Mouse (Mus musculus) midbrain, postnatal 0 days (tissue): ENCODE results near the gene Cybc1. TPM values are rescaled to one million over a fixed set of nuclear protein-coding genes. Genes with fewer than 3 reads are reported as not detected.

Experiments used
- ATAC-seq: fragments of 200-750 bp; cut with Nextera tagmentation; 2 replicates; pipeline ENCODE4 v1.8.0; 2017; ENCODE audit warnings: moderate number of reproducible peaks, mild to moderate bottlenecking, moderate TSS enrichment, moderate library complexity; ENCODE audit not compliant: low FRiP score
- DNase-seq: peaks from one replicate; pipeline ENCODE4 v3.0.0-alpha.2; 2015; ENCODE audit warnings: low spot score
- H3K27ac ChIP-seq: fragments of 300-500 bp; sonication (generic); 2 replicates; pipeline ENCODE4 v1.5.1; 2014; ENCODE audit warnings: low read depth, mild to moderate bottlenecking, low read length, mixed read lengths
- H3K27me3 ChIP-seq: fragments of 300-500 bp; sonication (generic); 2 replicates; pipeline ENCODE4 v1.6.1; 2014; ENCODE audit warnings: low read length, control low read depth, mixed read lengths; ENCODE audit not compliant: insufficient read depth
- H3K36me3 ChIP-seq: fragments of 300-500 bp; sonication (generic); 2 replicates; pipeline ENCODE4 v1.6.1; 2014; ENCODE audit warnings: low read length, control low read depth, mixed read lengths; ENCODE audit not compliant: insufficient read depth
- H3K4me1 ChIP-seq: fragments of 300-500 bp; sonication (generic); 2 replicates; pipeline ENCODE4 v1.6.1; 2014; ENCODE audit warnings: mild to moderate bottlenecking, control low read depth, antibody characterized with exemption, low read length, mixed read lengths; ENCODE audit not compliant: insufficient read depth
- H3K4me2 ChIP-seq: fragments of 300-500 bp; sonication (generic); 2 replicates; pipeline ENCODE4 v1.6.1; 2014; ENCODE audit warnings: low read depth, mild to moderate bottlenecking, low read length, mixed read lengths; ENCODE audit not compliant: poor library complexity, severe bottlenecking
- H3K4me3 ChIP-seq: fragments of 300-500 bp; sonication (generic); 2 replicates; pipeline ENCODE4 v1.5.1; 2014; ENCODE audit warnings: low read depth, mild to moderate bottlenecking, low read length, moderate library complexity
- H3K9ac ChIP-seq: fragments of 300-500 bp; sonication (generic); replicated peaks from 2 replicates; pipeline ENCODE4 v1.6.1; 2014; ENCODE audit warnings: mild to moderate bottlenecking, low read length, moderate library complexity, mixed read lengths; ENCODE audit not compliant: poor library complexity, severe bottlenecking
- H3K9me3 ChIP-seq: fragments of 300-500 bp; sonication (generic); 2 replicates; pipeline ENCODE4 v1.6.1; 2016; ENCODE audit warnings: low read length, control low read depth
- CTCF ChIP-seq: IDR thresholded peaks from 2 replicates; pipeline ENCODE4 v1.5.1; 2016; ENCODE audit warnings: antibody characterized with exemption, mild to moderate bottlenecking
- WGBS: fragments of 180-500 bp; shearing (Covaris S2); extraction: QIAGEN DNeasy Blood & Tissue Kit; methylation state at CpG from one replicate; pipeline ENCODE4 v1.1.7; 2014; 5-methylcytosine and 5-hydroxymethylcytosine counted together
- polyA plus RNA-seq: library from polyadenylated mRNA; unstranded; fragments of >200 nt; fragmentation: Nextera tagmentation; extraction: Ambion mirVana; gene quantifications from 2 replicates; pipeline ENCODE4 v1.2.1, GENCODE M21; 2015
- total RNA-seq: library from RNA; depleted of rRNA; stranded (reverse); fragments of >200 nt; gene quantifications from 2 replicates; pipeline ENCODE4 v1.2.3, GENCODE M21; 2014

The Cybc1 gene
- total and polyA plus RNA-seq, 2 experiments from 2014 or later, result 18.7 to 26.5 TPM

GRCm38 (mm10) chr11:121235475-121236238 lies 6.5 kb upstream of the Cybc1 start:
- peak; percentile 31 for DNase-seq
- 21% methylated on average over 9 of the region's 9 CpGs for WGBS
- Histone ChIP-seq H3K4me2 (peak overlapping the region; percentile 50; the same call in 1 of the 2 replicates), H3K4me3 (peak overlapping the region; percentile 68; the same call in 1 of the 2 replicates), H3K36me3 (peaks cover 3% of the 10 kb centered on the region; the same call in 1 of the 2 replicates), H3K27ac (peak overlapping the region; percentile 80), H3K9ac (no peak overlapping the region), H3K4me1 (peaks cover 8% of the 10 kb centered on the region; the same call in 1 of the 2 replicates), H3K9me3 (no peaks in the 10 kb centered on the region), H3K27me3 (no peaks in the 10 kb centered on the region)
- peak; percentile 67 for TF ChIP-seq CTCF
- ATAC-seq, result no peak

- 30% methylated on average over 4 of the region's 4 CpGs for WGBS
- ATAC-seq (no peak), DNase-seq (no peak)
- no peak overlapping the region for H3K4me2 ChIP-seq
- H3K4me3 ChIP-seq, result no peak overlapping the region
- H3K27ac ChIP-seq, result no peak overlapping the region
- H3K4me1 ChIP-seq, result peaks cover 11% of the 10 kb centered on the region
- no peak for TF ChIP-seq CTCF
- no peak overlapping the region for H3K9ac ChIP-seq
- no peaks in the 10 kb centered on the region for H3K36me3 ChIP-seq
- no peaks in the 10 kb centered on the region for H3K27me3 ChIP-seq
- no peaks in the 10 kb centered on the region for H3K9me3 ChIP-seq
Measured at GRCm38 (mm10) chr11:121232706-121233105, 3.6 kb upstream of the Cybc1 start.

- TF ChIP-seq CTCF, result no peak
- Histone ChIP-seq H3K4me3 (no peak overlapping the region), H3K36me3 (peaks cover 4% of the 10 kb centered on the region; the same call in 1 of the 2 replicates), H3K27me3 (no peaks in the 10 kb centered on the region), H3K9me3 (no peaks in the 10 kb centered on the region), H3K4me2 (no peak overlapping the region), H3K9ac (no peak overlapping the region), H3K27ac (no peak overlapping the region), H3K4me1 (peaks cover 12% of the 10 kb centered on the region)
- WGBS, result 44% methylated on average over 4 of the region's 4 CpGs
- DNase-seq (peak; percentile 22), ATAC-seq (no peak)
Measured at GRCm38 (mm10) chr11:121231628-121232291, 2.6 kb upstream of the Cybc1 start.

- DNase-seq (no peak), ATAC-seq (no peak)
- H3K36me3 ChIP-seq, result peaks cover 5% of the 10 kb centered on the region; the same call in 1 of the 2 replicates
- peaks cover 9% of the 10 kb centered on the region for H3K4me1 ChIP-seq
- no peak overlapping the region for H3K27ac ChIP-seq
- 77% methylated on average over 4 of the region's 4 CpGs for WGBS
- no peak for TF ChIP-seq CTCF
- no peaks in the 10 kb centered on the region for H3K9me3 ChIP-seq
- H3K27me3 ChIP-seq, result no peaks in the 10 kb centered on the region
- H3K4me3 ChIP-seq, result no peak overlapping the region
- H3K9ac ChIP-seq, result no peak overlapping the region
- H3K4me2 ChIP-seq, result no peak overlapping the region
Measured at GRCm38 (mm10) chr11:121231191-121231590, 2.1 kb upstream of the Cybc1 start.

GRCm38 (mm10) chr11:121228129-121229017 lies 749 bp downstream of the Cybc1 start:
- H3K9me3 ChIP-seq, result no peaks in the 10 kb centered on the region
- TF ChIP-seq CTCF, result no peak
- ATAC-seq (no peak), DNase-seq (no peak)
- peaks cover 28% of the 10 kb centered on the region for H3K36me3 ChIP-seq
- peaks cover 8% of the 10 kb centered on the region for H3K4me1 ChIP-seq
- H3K27ac ChIP-seq, result peak overlapping the region; percentile 62
- WGBS, result 25% methylated on average over 21 of the region's 21 CpGs
- H3K27me3 ChIP-seq, result no peaks in the 10 kb centered on the region
- H3K4me2 ChIP-seq, result peak overlapping the region; percentile 68
- H3K4me3 ChIP-seq, result peak overlapping the region; percentile 68
- H3K9ac ChIP-seq, result peak overlapping the region; percentile 59
